Mouse (Mus musculus) liver, postnatal 0 days (tissue): ENCODE measurements around the gene Sumf2. TPM values are rescaled to one million over a fixed set of nuclear protein-coding genes. Genes with fewer than 3 reads are reported as not detected.
A peak's percentile ranks its signal among the peaks of the same experiment; 100 is the strongest.

Source experiments
- ATAC-seq: fragments of 200-750 bp; cut with Nextera tagmentation; 2 replicates; pipeline ENCODE4 v1.8.0; 2017; ENCODE audit warnings: mild to moderate bottlenecking, moderate library complexity
- DNase-seq: peaks from one replicate; pipeline ENCODE4 v3.0.0-alpha.2; 2016
- H3K27ac ChIP-seq: fragments of 300-500 bp; sonication (generic); 2 replicates; pipeline ENCODE4 v1.5.1; 2014; ENCODE audit warnings: antibody characterized with exemption, moderate library complexity, mild to moderate bottlenecking, low read depth
- H3K27me3 ChIP-seq: fragments of 300-500 bp; sonication (generic); 2 replicates; pipeline ENCODE4 v1.6.1; 2014; ENCODE audit warnings: low read length, control low read depth, mixed read lengths; ENCODE audit not compliant: insufficient read depth
- H3K36me3 ChIP-seq: fragments of 300-500 bp; sonication (generic); replicated peaks from 2 replicates; pipeline ENCODE4 v1.6.1; 2014; ENCODE audit warnings: mild to moderate bottlenecking, control low read depth, low read length, moderate library complexity, mixed read lengths; ENCODE audit not compliant: insufficient read depth
- H3K4me1 ChIP-seq: fragments of 300-500 bp; sonication (generic); 2 replicates; pipeline ENCODE4 v1.6.1; 2014; ENCODE audit warnings: antibody characterized with exemption, mild to moderate bottlenecking, control low read depth; ENCODE audit not compliant: insufficient read depth
- H3K4me2 ChIP-seq: fragments of 300-500 bp; sonication (generic); 2 replicates; pipeline ENCODE4 v1.6.1; 2014; ENCODE audit warnings: low read depth, mild to moderate bottlenecking, low read length, moderate library complexity, mixed read lengths
- H3K4me3 ChIP-seq: fragments of 300-500 bp; sonication (generic); 2 replicates; pipeline ENCODE4 v1.5.1; 2014; ENCODE audit warnings: low read depth, low read length
- H3K9ac ChIP-seq: fragments of 300-500 bp; sonication (generic); replicated peaks from 2 replicates; pipeline ENCODE4 v1.6.1; 2014; ENCODE audit warnings: mild to moderate bottlenecking, moderate library complexity
- H3K9me3 ChIP-seq: fragments of 300-500 bp; sonication (generic); 2 replicates; pipeline ENCODE4 v1.6.1; 2016; ENCODE audit warnings: mild to moderate bottlenecking, control low read depth, low read length, mixed read lengths
- CTCF ChIP-seq: sonication (generic); IDR thresholded peaks from 2 replicates; pipeline ENCODE4 v1.5.1; 2016; ENCODE audit warnings: antibody characterized with exemption, low read depth
- EP300 ChIP-seq: IDR thresholded peaks from 2 replicates; pipeline ENCODE4 v1.6.1; 2016; ENCODE audit warnings: antibody characterized with exemption, low read depth, mild to moderate bottlenecking
- WGBS: fragments of 180-500 bp; shearing (Covaris S2); extraction: QIAGEN DNeasy Blood & Tissue Kit; methylation state at CpG from one replicate; pipeline ENCODE4 v1.1.7; 2014; ENCODE audit not compliant: insufficient replicate concordance; 5-methylcytosine and 5-hydroxymethylcytosine counted together
- polyA plus RNA-seq: library from polyadenylated mRNA; unstranded; fragments of >200 nt; fragmentation: Nextera tagmentation; extraction: Ambion mirVana; gene quantifications from 2 replicates; pipeline ENCODE4 v1.2.1, GENCODE M21; 2015

Sumf2 gene
- polyA plus RNA-seq, 1 experiment from 2014 or later: 14.8 TPM

GRCm38 (mm10) chr5:129895198-129896088 is 48.7 kb downstream of the Sumf2 start, which contains the start of gene Zbed5:
Gene Zbed5, plus strand, starts transcription at chr5:129895723.
- peak; percentile 43 for TF ChIP-seq EP300
- no peak for TF ChIP-seq CTCF

GRCm38 (mm10) chr5:129898449-129898848 is 51.7 kb downstream of the Sumf2 start, which contains the start of gene Phkg1:
Gene Phkg1, minus strand, starts transcription at chr5:129898549.
- Histone ChIP-seq H3K4me2 (no peak within 1 kb of the TSS), H3K36me3 (no peaks in the 10 kb centered on the region), H3K9ac (no peak within 1 kb of the TSS), H3K4me1 (peaks cover 7% of the 10 kb centered on the region; the same call in 1 of the 2 replicates), H3K27ac (no peak within 1 kb of the TSS), H3K4me3 (no peak within 1 kb of the TSS), H3K9me3 (no peaks in the 10 kb centered on the region), H3K27me3 (no peaks in the 10 kb centered on the region)
- DNase-seq (no peak), ATAC-seq (no peak)
- TF ChIP-seq EP300 (no peak), CTCF (no peak)
- WGBS: 96% methylated on average over 1 of the region's 1 CpGs

More at GRCm38 (mm10) chr5:129895198-129896088, 48.7 kb downstream of the Sumf2 start, which contains the start of gene Zbed5:
- H3K4me3 ChIP-seq: peak within 1 kb of the TSS; percentile 55
- H3K9ac ChIP-seq: peak within 1 kb of the TSS; percentile 61
- no peaks in the 10 kb centered on the region for H3K27me3 ChIP-seq
- peak within 1 kb of the TSS; percentile 81 for H3K4me2 ChIP-seq
- DNase-seq: peak; percentile 89
- ATAC-seq: peak; percentile 98
- H3K4me1 ChIP-seq: peaks cover 7% of the 10 kb centered on the region; the same call in 1 of the 2 replicates
- WGBS: 2% methylated on average over 44 of the region's 44 CpGs
- no peaks in the 10 kb centered on the region for H3K36me3 ChIP-seq
- peak within 1 kb of the TSS; percentile 56 for H3K27ac ChIP-seq
- H3K9me3 ChIP-seq: no peaks in the 10 kb centered on the region

- no peaks in the 10 kb centered on the region for H3K27me3 ChIP-seq
- no peak for DNase-seq
- no peak for ATAC-seq
- H3K9me3 ChIP-seq: no peaks in the 10 kb centered on the region
- H3K4me1 ChIP-seq: peaks cover 14% of the 10 kb centered on the region
- H3K4me3 ChIP-seq: peak overlapping the region; percentile 67
- no peak overlapping the region for H3K27ac ChIP-seq
- H3K4me2 ChIP-seq: peak overlapping the region; percentile 99
- no peaks in the 10 kb centered on the region for H3K36me3 ChIP-seq
- WGBS: 21% methylated on average over 4 of the region's 4 CpGs
- no peak for TF ChIP-seq EP300
- no peak for TF ChIP-seq CTCF
- no peak overlapping the region for H3K9ac ChIP-seq
These were observed 61.0 kb downstream of the Sumf2 start for GRCm38 (mm10) chr5:129907775-129908174.

- no peaks in the 10 kb centered on the region for H3K36me3 ChIP-seq
- peak; percentile 96 for ATAC-seq
- H3K4me1 ChIP-seq: peaks cover 14% of the 10 kb centered on the region
- TF ChIP-seq CTCF: peak; percentile 54
- TF ChIP-seq EP300: no peak
- H3K27me3 ChIP-seq: no peaks in the 10 kb centered on the region
- WGBS: 1% methylated on average over 63 of the region's 63 CpGs
- H3K4me2 ChIP-seq: peak within 1 kb of the TSS; percentile 99
- no peaks in the 10 kb centered on the region for H3K9me3 ChIP-seq
- peak; percentile 91 for DNase-seq
- peak within 1 kb of the TSS; percentile 72 for H3K27ac ChIP-seq
- H3K9ac ChIP-seq: peak within 1 kb of the TSS; percentile 76
- peak within 1 kb of the TSS; percentile 67 for H3K4me3 ChIP-seq
These were observed 61.6 kb downstream of the Sumf2 start, which contains the start of gene Nupr1l for GRCm38 (mm10) chr5:129908242-129908965. Gene Nupr1l, plus strand, starts transcription at chr5:129908540.

GRCm38 (mm10) chr5:129909147-129909546 is 62.4 kb downstream of the Sumf2 start:
- TF ChIP-seq CTCF (no peak), EP300 (no peak)
- peak overlapping the region; percentile 99 for H3K4me2 ChIP-seq
- peak overlapping the region; percentile 76 for H3K9ac ChIP-seq
- H3K9me3 ChIP-seq: no peaks in the 10 kb centered on the region
- peaks cover 14% of the 10 kb centered on the region for H3K4me1 ChIP-seq
- H3K27me3 ChIP-seq: no peaks in the 10 kb centered on the region
- peak overlapping the region; percentile 67 for H3K4me3 ChIP-seq
- DNase-seq (no peak), ATAC-seq (no peak)
- 71% methylated on average over 9 of the region's 9 CpGs for WGBS
- H3K27ac ChIP-seq: no peak overlapping the region
- no peaks in the 10 kb centered on the region for H3K36me3 ChIP-seq

GRCm38 (mm10) chr5:129909591-129909990 is 62.8 kb downstream of the Sumf2 start:
- H3K4me1 ChIP-seq: peaks cover 14% of the 10 kb centered on the region
- H3K27me3 ChIP-seq: no peaks in the 10 kb centered on the region
- ATAC-seq (no peak), DNase-seq (no peak)
- no peak for TF ChIP-seq CTCF
- no peak for TF ChIP-seq EP300
- no peaks in the 10 kb centered on the region for H3K9me3 ChIP-seq
- no peaks in the 10 kb centered on the region for H3K36me3 ChIP-seq
- no peak overlapping the region for H3K9ac ChIP-seq
- no peak overlapping the region for H3K27ac ChIP-seq
- H3K4me2 ChIP-seq: no peak overlapping the region; the same call in 1 of the 2 replicates
- WGBS: 66% methylated on average over 7 of the region's 7 CpGs
- no peak overlapping the region for H3K4me3 ChIP-seq

Other genes starting within 250 kb of the Sumf2 start
- 0.47 and 0.54 TPM in 2 replicates for gene Zfp11, start 176.9 kb upstream of the Sumf2 start, polyA plus RNA-seq
- not detected in 2 replicates for gene Sept14, start 138.5 kb upstream of the Sumf2 start, polyA plus RNA-seq
- gene Mrps17, start 131.5 kb upstream of the Sumf2 start, polyA plus RNA-seq: 124 and 130 TPM in 2 replicates
- 30.5 and 32.2 TPM in 2 replicates for gene Nipsnap2, start 121.9 kb upstream of the Sumf2 start, polyA plus RNA-seq
- 18.4 and 20.5 TPM in 2 replicates for gene Psph, start 59.5 kb upstream of the Sumf2 start, polyA plus RNA-seq
- gene Chchd2, start 40.5 kb downstream of the Sumf2 start, polyA plus RNA-seq: 955 and 988 TPM in 2 replicates
- 3.3 and 3.7 TPM in 2 replicates for gene Zbed5, start 48.7 kb downstream of the Sumf2 start, polyA plus RNA-seq
- gene Phkg1, start 51.6 kb downstream of the Sumf2 start, polyA plus RNA-seq: 0.08 and 0.20 TPM in 2 replicates
- 1.4 TPM in 2 replicates for gene Nupr1l, start 61.6 kb downstream of the Sumf2 start, polyA plus RNA-seq
- 17.5 and 18.2 TPM in 2 replicates for gene Vkorc1l1, start 95.0 kb downstream of the Sumf2 start, polyA plus RNA-seq
- 26.3 and 29.3 TPM in 2 replicates for gene Gusb, start 156.1 kb downstream of the Sumf2 start, polyA plus RNA-seq
- 291 and 304 TPM in 2 replicates for gene Asl, start 182.3 kb downstream of the Sumf2 start, polyA plus RNA-seq
- 19.3 and 20.8 TPM in 2 replicates for gene Crcp, start 182.3 kb downstream of the Sumf2 start, polyA plus RNA-seq
- gene Tpst1, start 226.3 kb downstream of the Sumf2 start, polyA plus RNA-seq: 23.8 and 26.0 TPM in 2 replicates